Mouse (Mus musculus): ENCODE results near the gene Mov10. TPM values are rescaled to one million over a fixed set of nuclear protein-coding genes. Genes with fewer than 3 reads are reported as not detected.
"Not testable (repeated sequence)": the region's sequence is repeated elsewhere in the genome, so short reads cannot be mapped to it uniquely, and the experiment has no call there.

The Mov10 gene
- polyA plus RNA-seq, 1 experiment: not detected

GRCm38 (mm10) chr3:104814746-104815145, 3.6 kb downstream of the Mov10 start:
- no peak overlapping the region for H3K4me3 ChIP-seq (ENCODE audit: insufficient read depth, low read depth, low read length)
- peaks cover 4% of the 10 kb centered on the region; the same call in 1 of the 2 replicates for H3K4me1 ChIP-seq (ENCODE audit: control insufficient read depth, insufficient read depth, low read length)
- no peak overlapping the region for H3K27ac ChIP-seq (ENCODE audit: insufficient read depth, low read depth, low read length)
- TF ChIP-seq CTCF (IDR thresholded peaks at IDR 0.05; ENCODE audit: insufficient read depth, low read depth, low read length): no peak
- no peak for TF ChIP-seq POLR2A (IDR thresholded peaks at IDR 0.05; ENCODE audit: insufficient read depth, low read depth, low read length)
- WGBS: 89% methylated on average over 1 of the region's 1 CpGs

- 97% methylated on average over 7 of the region's 7 CpGs for WGBS
- H3K4me3 ChIP-seq (ENCODE audit: insufficient read depth, low read depth, low read length); H3K4me1 ChIP-seq (ENCODE audit: control insufficient read depth, insufficient read depth, low read length); H3K27ac ChIP-seq (ENCODE audit: insufficient read depth, low read depth, low read length): not testable (repeated sequence)
These were observed 5.1 kb downstream of the Mov10 start for GRCm38 (mm10) chr3:104813227-104813626.

GRCm38 (mm10) chr3:104812254-104812653, 6.1 kb downstream of the Mov10 start:
- Histone ChIP-seq H3K4me1 (ENCODE audit: control insufficient read depth, insufficient read depth, low read length) (no peaks in the 10 kb centered on the region), H3K4me3 (ENCODE audit: insufficient read depth, low read depth, low read length) (no peak overlapping the region), H3K27ac (ENCODE audit: insufficient read depth, low read depth, low read length) (no peak overlapping the region)
- WGBS: 93% methylated on average over 4 of the region's 4 CpGs
- TF ChIP-seq CTCF (IDR thresholded peaks at IDR 0.05; ENCODE audit: insufficient read depth, low read depth, low read length): no peak
- TF ChIP-seq POLR2A (IDR thresholded peaks at IDR 0.05; ENCODE audit: insufficient read depth, low read depth, low read length): no peak

GRCm38 (mm10) chr3:104811752-104812151, 6.6 kb downstream of the Mov10 start:
- Histone ChIP-seq H3K4me3 (ENCODE audit: insufficient read depth, low read depth, low read length) (no peak overlapping the region), H3K4me1 (ENCODE audit: control insufficient read depth, insufficient read depth, low read length) (no peaks in the 10 kb centered on the region), H3K27ac (ENCODE audit: insufficient read depth, low read depth, low read length) (no peak overlapping the region)
- TF ChIP-seq POLR2A (IDR thresholded peaks at IDR 0.05; ENCODE audit: insufficient read depth, low read depth, low read length) (no peak), CTCF (IDR thresholded peaks at IDR 0.05; ENCODE audit: insufficient read depth, low read depth, low read length) (no peak)
- 62% methylated on average over 3 of the region's 3 CpGs for WGBS

- no peak overlapping the region for H3K4me3 ChIP-seq (ENCODE audit: insufficient read depth, low read depth, low read length)
- no peak overlapping the region for H3K27ac ChIP-seq (ENCODE audit: insufficient read depth, low read depth, low read length)
- no peaks in the 10 kb centered on the region for H3K4me1 ChIP-seq (ENCODE audit: control insufficient read depth, insufficient read depth, low read length)
- TF ChIP-seq POLR2A (IDR thresholded peaks at IDR 0.05; ENCODE audit: insufficient read depth, low read depth, low read length) (no peak), CTCF (IDR thresholded peaks at IDR 0.05; ENCODE audit: insufficient read depth, low read depth, low read length) (no peak)
- 89% methylated on average over 9 of the region's 9 CpGs for WGBS
These were observed 12.8 kb downstream of the Mov10 start for GRCm38 (mm10) chr3:104805539-104805938.

GRCm38 (mm10) chr3:104804312-104804711, 14.1 kb downstream of the Mov10 start:
- H3K4me3 ChIP-seq (ENCODE audit: insufficient read depth, low read depth, low read length): no peak overlapping the region
- TF ChIP-seq CTCF (IDR thresholded peaks at IDR 0.05; ENCODE audit: insufficient read depth, low read depth, low read length) (no peak), POLR2A (IDR thresholded peaks at IDR 0.05; ENCODE audit: insufficient read depth, low read depth, low read length) (no peak)
- WGBS: 94% methylated on average over 10 of the region's 10 CpGs
- no peaks in the 10 kb centered on the region for H3K4me1 ChIP-seq (ENCODE audit: control insufficient read depth, insufficient read depth, low read length)
- H3K27ac ChIP-seq (ENCODE audit: insufficient read depth, low read depth, low read length): no peak overlapping the region

GRCm38 (mm10) chr3:104801481-104801880, 16.9 kb downstream of the Mov10 start:
- no peak overlapping the region for H3K27ac ChIP-seq (ENCODE audit: insufficient read depth, low read depth, low read length)
- H3K4me3 ChIP-seq (ENCODE audit: insufficient read depth, low read depth, low read length): no peak overlapping the region
- 93% methylated on average over 6 of the region's 6 CpGs for WGBS
- no peaks in the 10 kb centered on the region for H3K4me1 ChIP-seq (ENCODE audit: control insufficient read depth, insufficient read depth, low read length)
- TF ChIP-seq CTCF (IDR thresholded peaks at IDR 0.05; ENCODE audit: insufficient read depth, low read depth, low read length): no peak
- TF ChIP-seq POLR2A (IDR thresholded peaks at IDR 0.05; ENCODE audit: insufficient read depth, low read depth, low read length): no peak

- no peak overlapping the region for H3K27ac ChIP-seq (ENCODE audit: insufficient read depth, low read depth, low read length)
- no peak for TF ChIP-seq POLR2A (IDR thresholded peaks at IDR 0.05; ENCODE audit: insufficient read depth, low read depth, low read length)
- no peaks in the 10 kb centered on the region for H3K4me1 ChIP-seq (ENCODE audit: control insufficient read depth, insufficient read depth, low read length)
- 97% methylated on average over 11 of the region's 11 CpGs for WGBS
- H3K4me3 ChIP-seq (ENCODE audit: insufficient read depth, low read depth, low read length): no peak overlapping the region
These were observed 17.7 kb downstream of the Mov10 start for GRCm38 (mm10) chr3:104800681-104801080.

- Histone ChIP-seq H3K4me3 (ENCODE audit: insufficient read depth, low read depth, low read length) (no peak overlapping the region), H3K4me1 (ENCODE audit: control insufficient read depth, insufficient read depth, low read length) (peaks cover 9% of the 10 kb centered on the region), H3K27ac (ENCODE audit: insufficient read depth, low read depth, low read length) (no peak overlapping the region)
- WGBS: 86% methylated on average over 15 of the region's 15 CpGs
- no peak for TF ChIP-seq POLR2A (IDR thresholded peaks at IDR 0.05; ENCODE audit: insufficient read depth, low read depth, low read length)
- no peak for TF ChIP-seq CTCF (IDR thresholded peaks at IDR 0.05; ENCODE audit: insufficient read depth, low read depth, low read length)
These were observed 21.8 kb downstream of the Mov10 start for GRCm38 (mm10) chr3:104796430-104797082.
